Mouse (Mus musculus): ENCODE results near the gene Tfr2.

GRCm38 (mm10) chr5:137583670-137584169 is 14.1 kb downstream of the Tfr2 start:
- TF ChIP-seq CTCF (IDR thresholded peaks at IDR 0.05; ENCODE audit: low read depth, low read length) (no peak), POLR2A (IDR thresholded peaks at IDR 0.05; ENCODE audit: borderline replicate concordance, low read depth, low read length) (no peak)
